Mouse (Mus musculus): ENCODE measurements around the gene Ror1. TPM values are rescaled to one million over a fixed set of nuclear protein-coding genes. Genes with fewer than 3 reads are reported as not detected.

Gene Ror1
- total RNA-seq, 2 experiments from 2014 or later: 3.6 to 3.7 TPM

GRCm38 (mm10) chr4:100315066-100315465, 219.5 kb downstream of the Ror1 start:
- peak; percentile 51 to 62 for DNase-seq

- peak; percentile 10 to 33 for DNase-seq
Observed at GRCm38 (mm10) chr4:100321758-100322157, 226.2 kb downstream of the Ror1 start.

- DNase-seq: no peak
Observed at GRCm38 (mm10) chr4:100324719-100325515, 229.3 kb downstream of the Ror1 start.

GRCm38 (mm10) chr4:100328361-100328970, 232.9 kb downstream of the Ror1 start:
- DNase-seq: no peak

GRCm38 (mm10) chr4:100335168-100335567, 239.6 kb downstream of the Ror1 start:
- no peak for DNase-seq

- no peak for DNase-seq
Observed at GRCm38 (mm10) chr4:100347791-100348190, 252.2 kb downstream of the Ror1 start.

- DNase-seq: peak in 1 of 2 experiments; percentile 25
Observed at GRCm38 (mm10) chr4:100350106-100350795, 254.7 kb downstream of the Ror1 start.

- peak in 1 of 2 experiments; percentile 39 for DNase-seq
Observed at GRCm38 (mm10) chr4:100351797-100352290, 256.3 kb downstream of the Ror1 start.

- no peak for DNase-seq
Observed at GRCm38 (mm10) chr4:100355566-100355965, 260.0 kb downstream of the Ror1 start.

GRCm38 (mm10) chr4:100357881-100358589, 262.4 kb downstream of the Ror1 start:
- no peak for DNase-seq

- DNase-seq: no peak
Observed at GRCm38 (mm10) chr4:100363666-100364065, 268.1 kb downstream of the Ror1 start.

GRCm38 (mm10) chr4:100368691-100369090, 273.1 kb downstream of the Ror1 start:
- DNase-seq: peak; percentile 63 to 67

GRCm38 (mm10) chr4:100369541-100370174, 274.1 kb downstream of the Ror1 start:
- DNase-seq: no peak

GRCm38 (mm10) chr4:100372806-100373205, 277.2 kb downstream of the Ror1 start:
- DNase-seq: no peak

- DNase-seq: no peak
Observed at GRCm38 (mm10) chr4:100373780-100374179, 278.2 kb downstream of the Ror1 start.

- no peak for DNase-seq
Observed at GRCm38 (mm10) chr4:100375286-100375685, 279.7 kb downstream of the Ror1 start.

GRCm38 (mm10) chr4:100376163-100376562, 280.6 kb downstream of the Ror1 start:
- DNase-seq: no peak

- no peak for DNase-seq
Observed at GRCm38 (mm10) chr4:100377231-100377630, 281.6 kb downstream of the Ror1 start.

GRCm38 (mm10) chr4:100377996-100378395, 282.4 kb downstream of the Ror1 start:
- DNase-seq: no peak

GRCm38 (mm10) chr4:100381760-100382159, 286.2 kb downstream of the Ror1 start:
- no peak for DNase-seq

- no peak for DNase-seq
Observed at GRCm38 (mm10) chr4:100386272-100386988, 290.8 kb downstream of the Ror1 start.
